Mouse (Mus musculus) testis, postnatal 10 days (tissue): ENCODE results near the gene Ap3b2.

Experiments used
- DNase-seq: peaks from one replicate; pipeline ENCODE4 v3.0.0; 2021; ENCODE audit warnings: low spot score

Ap3b2 gene

DNA sequence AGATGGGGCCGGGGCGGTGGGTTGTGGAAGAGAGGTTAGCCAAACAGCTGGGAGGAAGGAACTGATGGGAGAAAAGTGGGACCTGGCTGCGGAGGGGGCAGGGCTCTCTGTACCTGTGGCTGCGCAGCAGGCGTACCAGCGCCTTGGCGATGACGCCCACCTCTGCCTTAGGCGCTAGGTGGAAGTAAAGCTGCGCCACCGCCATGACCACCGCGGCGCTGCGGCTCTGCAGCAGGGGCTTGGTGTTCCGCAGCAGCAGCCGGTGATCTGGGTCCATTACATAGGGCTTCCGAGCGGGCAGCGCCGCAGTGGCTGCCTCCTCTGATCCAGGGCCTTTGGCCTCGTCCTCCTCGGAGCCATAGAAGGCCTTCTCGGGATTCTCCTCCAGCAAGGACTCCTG lies 16.9 kb downstream of the Ap3b2 start:
- DNase-seq: no peak

- no peak for DNase-seq
Measured at GRCm38 (mm10) chr7:81475221-81475620, 18.5 kb downstream of the Ap3b2 start.

GRCm38 (mm10) chr7:81464906-81465450 lies 28.7 kb downstream of the Ap3b2 start:
- DNase-seq: peak; percentile 27

GRCm38 (mm10) chr7:81464116-81464515 lies 29.6 kb downstream of the Ap3b2 start:
- DNase-seq: peak; percentile 49

GRCm38 (mm10) chr7:81462815-81463214 lies 30.9 kb downstream of the Ap3b2 start:
- no peak for DNase-seq

GRCm38 (mm10) chr7:81455155-81455651 lies 38.5 kb downstream of the Ap3b2 start, which contains the start of gene Cpeb1:
Cpeb1 (minus strand) TSS chr7:81455465.
- peak; percentile 60 for DNase-seq

GRCm38 (mm10) chr7:81454331-81455039 lies 39.2 kb downstream of the Ap3b2 start:
- peak; percentile 65 for DNase-seq

DNA sequence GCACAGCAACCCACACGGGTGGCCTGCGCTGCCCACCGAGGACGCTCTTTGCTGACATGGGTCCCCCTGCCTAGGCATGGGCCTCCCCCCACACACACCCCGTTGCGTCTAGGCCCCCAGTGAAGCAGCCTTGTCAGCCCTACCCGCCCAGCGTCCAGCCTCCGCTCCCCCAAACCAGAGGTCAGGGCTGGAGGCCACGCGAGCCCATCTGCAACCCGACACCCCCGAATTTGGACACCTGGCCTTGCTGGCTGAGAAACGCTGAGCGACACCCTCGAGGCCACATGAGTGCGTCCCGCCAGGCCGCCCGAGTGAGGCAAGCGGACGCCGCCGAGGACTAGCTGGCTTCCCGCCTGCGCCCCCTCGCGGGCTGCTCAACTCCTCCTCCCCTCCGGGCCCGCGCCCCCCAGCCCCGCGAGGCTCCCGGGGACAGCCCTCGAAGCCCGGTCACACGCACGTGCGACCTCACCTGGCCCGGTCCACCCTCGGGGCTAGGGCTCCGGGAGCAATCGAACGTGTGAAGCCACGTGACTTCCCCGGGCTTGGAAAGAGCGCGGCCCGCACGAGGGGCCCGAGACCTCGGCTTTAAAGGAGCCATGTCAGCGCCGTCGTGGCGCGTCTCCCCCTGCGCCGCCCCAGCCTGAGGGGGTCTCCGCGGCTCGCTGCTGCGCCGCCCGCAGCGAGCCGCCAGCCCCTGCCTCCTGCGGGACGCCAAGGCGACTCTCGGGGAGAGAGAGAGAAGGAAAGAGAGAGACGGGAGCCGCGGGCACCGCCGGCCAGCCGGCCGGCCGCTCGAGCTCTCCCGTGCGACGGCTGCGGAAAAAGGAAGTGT lies 40.1 kb downstream of the Ap3b2 start:
- DNase-seq: peak; percentile 63

DNA sequence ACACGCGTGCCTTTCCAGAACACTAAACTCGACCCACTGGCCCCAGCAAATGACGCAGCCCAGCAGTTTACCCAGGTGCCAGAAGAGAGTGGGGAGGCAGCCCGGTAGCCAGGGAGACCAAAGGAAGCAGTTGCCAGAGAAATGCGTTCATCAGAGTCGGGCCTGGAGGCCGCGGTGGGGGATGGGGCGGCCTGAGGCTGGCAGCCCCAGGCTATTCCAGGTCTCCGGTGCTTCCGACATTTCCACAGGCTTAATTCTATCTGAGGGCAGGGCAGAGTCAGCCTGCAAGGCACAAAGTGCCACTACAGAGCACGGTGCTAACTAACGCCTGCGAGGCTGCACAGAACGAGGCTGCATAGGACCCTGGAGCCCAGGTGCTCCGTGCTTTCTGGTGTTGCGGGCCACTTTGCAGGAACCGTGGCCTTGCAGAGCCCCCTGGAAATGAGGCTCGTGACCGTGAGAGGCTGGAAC lies 40.7 kb downstream of the Ap3b2 start:
- no peak for DNase-seq
